Mouse (Mus musculus) liver, embryonic 15.5 days (tissue): ENCODE measurements around the gene Npy4r. TPM values are rescaled to one million over a fixed set of nuclear protein-coding genes. Genes with fewer than 3 reads are reported as not detected.

Source experiments
- ATAC-seq: fragments of 200-750 bp; cut with Nextera tagmentation; 2 replicates; pipeline ENCODE4 v1.8.0; 2017; ENCODE audit warnings: moderate number of reproducible peaks, mild to moderate bottlenecking, moderate library complexity; ENCODE audit not compliant: insufficient read depth
- H3K27ac ChIP-seq: fragments of 300-500 bp; sonication (generic); replicated peaks from 2 replicates; pipeline ENCODE4 v1.5.1; 2015; ENCODE audit warnings: mild to moderate bottlenecking, inconsistent platforms
- H3K27me3 ChIP-seq: fragments of 300-500 bp; sonication (generic); 2 replicates; pipeline ENCODE4 v1.6.1; 2015; ENCODE audit warnings: mild to moderate bottlenecking, inconsistent platforms
- H3K36me3 ChIP-seq: fragments of 300-500 bp; sonication (generic); replicated peaks from 2 replicates; pipeline ENCODE4 v1.6.1; 2015; ENCODE audit warnings: moderate library complexity, mild to moderate bottlenecking, inconsistent platforms
- H3K4me1 ChIP-seq: fragments of 300-500 bp; sonication (generic); replicated peaks from 2 replicates; pipeline ENCODE4 v1.6.1; 2015; ENCODE audit warnings: inconsistent platforms
- H3K4me2 ChIP-seq: fragments of 300-500 bp; sonication (generic); 2 replicates; pipeline ENCODE4 v1.6.1; 2015; ENCODE audit warnings: moderate library complexity, mild to moderate bottlenecking, inconsistent platforms
- H3K4me3 ChIP-seq: fragments of 300-500 bp; sonication (generic); replicated peaks from 2 replicates; pipeline ENCODE4 v1.5.1; 2015; ENCODE audit warnings: mild to moderate bottlenecking, inconsistent platforms
- H3K9ac ChIP-seq: fragments of 300-500 bp; sonication (generic); 2 replicates; pipeline ENCODE4 v1.6.1; 2015; ENCODE audit warnings: moderate library complexity, mild to moderate bottlenecking, inconsistent platforms
- H3K9me3 ChIP-seq: fragments of 300-500 bp; sonication (generic); replicated peaks from 2 replicates; pipeline ENCODE4 v1.6.1; 2016; ENCODE audit warnings: inconsistent platforms
- WGBS: fragments of 180-500 bp; shearing (Covaris S2); methylation state at CpG from one replicate; pipeline ENCODE4 v1.1.7; 2015; ENCODE audit warnings: mixed read lengths; ENCODE audit not compliant: insufficient replicate concordance; 5-methylcytosine and 5-hydroxymethylcytosine counted together
- polyA plus RNA-seq: library from polyadenylated mRNA; unstranded; fragments of >200 nt; fragmentation: Nextera tagmentation; extraction: Ambion mirVana; gene quantifications from 2 replicates; pipeline ENCODE4 v1.2.1, GENCODE M21; 2015

Npy4r gene
- polyA plus RNA-seq, 1 experiment from 2014 or later, result 0.02 TPM

DNA sequence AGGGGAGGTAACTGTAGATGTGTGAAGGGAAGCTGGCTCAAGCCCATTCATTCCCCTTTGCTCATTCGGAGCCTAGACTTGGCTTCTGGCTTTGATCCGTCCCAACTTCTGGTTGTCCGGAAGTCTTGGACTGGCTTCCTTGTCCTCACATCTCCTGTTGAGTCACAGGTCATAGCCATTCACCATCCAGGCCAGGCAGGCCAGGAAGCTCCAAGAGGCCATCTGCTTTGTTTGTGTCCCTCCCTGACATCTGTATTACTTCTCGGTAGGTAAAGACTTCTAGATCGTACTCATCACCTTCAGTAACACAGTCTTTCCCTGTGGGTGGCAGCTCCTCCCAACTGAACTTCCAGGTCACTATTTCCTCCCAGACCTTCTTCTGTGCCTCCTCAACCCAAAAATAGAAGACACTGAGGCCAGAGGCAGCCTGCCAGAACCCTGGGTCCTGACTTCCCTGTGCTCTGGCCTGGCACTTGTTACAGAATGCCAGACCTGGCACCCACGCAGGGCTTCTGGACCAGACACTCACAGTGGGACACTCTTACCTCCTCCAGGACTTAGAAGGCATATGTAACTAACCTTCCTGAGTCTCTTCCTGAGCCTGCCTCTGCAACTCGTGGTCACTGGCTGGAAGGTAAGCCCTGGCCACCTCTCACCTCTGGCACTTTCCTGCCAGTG, 33.1 kb downstream of the Npy4r start:
- H3K27me3 ChIP-seq, result 0 out of 2 replicates have a peak, but pooled peaks cover 3% of the 10 kb centered on the region
- H3K9ac ChIP-seq, result no peak overlapping the region
- no peak for ATAC-seq
- H3K4me2 ChIP-seq, result no peak overlapping the region
- no peak overlapping the region for H3K27ac ChIP-seq
- WGBS, result 56% methylated on average over 7 of the region's 7 CpGs
- no peaks in the 10 kb centered on the region for H3K36me3 ChIP-seq
- no peaks in the 10 kb centered on the region for H3K9me3 ChIP-seq
- no peaks in the 10 kb centered on the region for H3K4me1 ChIP-seq
- H3K4me3 ChIP-seq, result no peak overlapping the region

- Histone ChIP-seq H3K4me1 (no peaks in the 10 kb centered on the region), H3K9ac (no peak overlapping the region), H3K4me2 (no peak overlapping the region), H3K36me3 (no peaks in the 10 kb centered on the region), H3K4me3 (no peak overlapping the region), H3K27me3 (no peaks in the 10 kb centered on the region), H3K9me3 (no peaks in the 10 kb centered on the region), H3K27ac (no peak overlapping the region)
- ATAC-seq, result no peak
- 52% methylated on average over 4 of the region's 4 CpGs for WGBS
Observed at GRCm38 (mm10) chr14:34114311-34114710, 38.0 kb downstream of the Npy4r start.

DNA sequence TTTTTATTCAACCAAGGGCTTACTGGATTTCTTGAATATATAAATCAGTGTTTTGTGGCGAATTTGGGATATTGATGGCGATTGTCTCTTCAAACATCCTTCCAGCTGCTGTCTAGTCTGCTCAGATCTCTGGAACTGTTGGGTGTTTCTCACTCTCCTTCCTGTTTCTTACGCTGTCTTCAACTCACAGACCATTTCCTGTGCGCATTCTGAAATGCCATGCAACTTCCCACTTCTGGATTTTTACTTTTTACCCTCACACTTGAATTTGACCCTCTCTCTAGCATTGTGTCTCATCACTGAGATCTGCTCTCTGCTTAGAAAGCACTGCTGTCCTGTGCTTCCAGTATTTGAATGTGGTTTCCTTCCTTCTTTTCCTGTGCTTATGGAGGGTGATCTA, 44.7 kb downstream of the Npy4r start:
- no peaks in the 10 kb centered on the region for H3K27me3 ChIP-seq
- H3K27ac ChIP-seq, result no peak overlapping the region
- no peak overlapping the region for H3K9ac ChIP-seq
- ATAC-seq, result no peak
- H3K4me1 ChIP-seq, result 0 out of 2 replicates have a peak, but pooled peaks cover 3% of the 10 kb centered on the region
- no peak overlapping the region for H3K4me3 ChIP-seq
- no peaks in the 10 kb centered on the region for H3K36me3 ChIP-seq
- H3K9me3 ChIP-seq, result no peaks in the 10 kb centered on the region
- 21% methylated on average over 4 of the region's 4 CpGs for WGBS
- H3K4me2 ChIP-seq, result no peak overlapping the region

DNA sequence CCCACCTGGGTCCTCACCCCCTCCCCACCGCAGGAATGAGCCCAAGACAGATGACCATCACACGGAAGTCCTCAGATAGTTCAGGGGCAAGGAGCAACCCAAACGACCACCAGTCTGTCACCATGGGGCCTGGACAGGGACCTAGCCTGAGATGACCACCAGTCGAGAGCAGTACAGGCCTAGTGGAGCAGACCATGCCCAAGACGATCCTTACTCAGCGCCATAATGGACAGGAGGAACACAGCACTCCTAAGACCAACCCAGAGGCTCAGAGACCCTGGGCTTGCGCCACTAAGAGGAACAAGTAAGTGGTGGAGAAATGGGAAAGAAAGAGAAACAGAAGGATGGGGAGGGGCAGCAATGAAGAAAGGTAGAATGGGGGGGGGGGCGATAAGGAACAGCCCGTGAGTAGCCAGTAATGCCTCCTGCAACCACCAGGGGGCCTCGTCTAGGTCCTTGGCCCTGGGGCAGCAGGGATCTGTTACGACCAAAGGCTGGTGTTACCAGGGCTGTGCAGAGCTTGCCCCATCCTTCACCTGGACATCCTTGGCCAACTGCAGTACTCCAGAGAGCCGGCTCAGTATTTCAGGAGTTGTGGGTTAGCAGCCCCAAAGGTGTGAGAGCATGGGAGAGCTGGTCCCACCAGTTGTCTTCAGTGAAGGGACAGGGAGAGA, 45.8 kb downstream of the Npy4r start:
- WGBS, result 39% methylated on average over 12 of the region's 12 CpGs

DNA sequence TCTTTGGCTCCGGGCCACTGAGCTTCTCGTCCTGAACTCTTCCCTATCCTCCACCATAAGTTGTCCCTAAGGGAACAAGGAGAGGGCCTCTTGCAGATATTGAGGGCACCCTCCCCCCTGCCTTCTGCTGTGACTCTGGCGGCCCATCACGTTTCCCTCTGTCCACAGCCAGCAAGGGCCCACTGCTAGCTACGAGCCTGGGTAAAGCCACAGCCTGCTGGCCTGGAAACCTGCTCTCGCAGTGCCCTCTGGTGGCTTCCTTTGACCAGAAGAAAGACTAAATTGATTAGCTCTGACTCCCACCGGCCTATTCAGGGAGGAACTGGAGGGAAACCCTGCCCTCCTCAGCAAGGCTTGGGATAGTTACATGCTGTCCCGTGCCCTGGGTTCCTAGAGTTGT, 47.4 kb downstream of the Npy4r start:
- no peak for ATAC-seq

More for the DNA sequence above, 45.8 kb downstream of the Npy4r start:
- Histone ChIP-seq H3K4me2 (no peak overlapping the region), H3K27me3 (no peaks in the 10 kb centered on the region), H3K27ac (no peak overlapping the region), H3K36me3 (no peaks in the 10 kb centered on the region), H3K9ac (no peak overlapping the region), H3K4me3 (no peak overlapping the region), H3K9me3 (no peaks in the 10 kb centered on the region), H3K4me1 (0 out of 2 replicates have a peak, but pooled peaks cover 3% of the 10 kb centered on the region)
- no peak for ATAC-seq

DNA sequence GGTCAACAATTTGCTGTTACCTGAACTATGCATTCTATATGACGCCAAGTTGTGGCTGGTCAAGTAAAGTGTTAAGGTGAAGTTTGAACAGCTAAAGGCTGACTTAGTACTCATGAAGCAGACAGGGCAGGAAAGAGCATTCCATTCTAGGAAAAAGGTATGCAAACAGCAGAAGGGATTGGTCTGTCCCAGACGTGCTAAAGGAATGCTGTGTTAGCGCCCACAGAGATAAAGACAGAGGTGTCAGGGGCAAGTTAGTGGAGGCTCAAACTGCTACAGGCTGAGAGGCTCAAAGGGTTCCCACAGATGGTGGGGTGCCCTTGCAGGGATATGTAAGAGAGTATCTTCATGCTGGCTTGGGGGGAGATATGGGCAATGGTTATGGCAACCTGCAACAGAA, 48.4 kb downstream of the Npy4r start:
- H3K27me3 ChIP-seq, result no peaks in the 10 kb centered on the region
- no peak overlapping the region for H3K4me2 ChIP-seq
- no peaks in the 10 kb centered on the region for H3K9me3 ChIP-seq
- H3K4me3 ChIP-seq, result no peak overlapping the region
- H3K36me3 ChIP-seq, result no peaks in the 10 kb centered on the region
- 49% methylated on average over 3 of the region's 3 CpGs for WGBS
- no peak overlapping the region for H3K9ac ChIP-seq
- H3K27ac ChIP-seq, result no peak overlapping the region
- no peak for ATAC-seq
- H3K4me1 ChIP-seq, result 0 out of 2 replicates have a peak, but pooled peaks cover 3% of the 10 kb centered on the region

More for the DNA sequence above, 47.4 kb downstream of the Npy4r start:
- Histone ChIP-seq H3K36me3 (no peaks in the 10 kb centered on the region), H3K4me3 (no peak overlapping the region), H3K9me3 (no peaks in the 10 kb centered on the region), H3K9ac (no peak overlapping the region), H3K27me3 (no peaks in the 10 kb centered on the region), H3K4me1 (0 out of 2 replicates have a peak, but pooled peaks cover 3% of the 10 kb centered on the region), H3K4me2 (no peak overlapping the region), H3K27ac (no peak overlapping the region)
- 20% methylated on average over 8 of the region's 8 CpGs for WGBS

- Histone ChIP-seq H3K4me2 (no peak within 1 kb of the TSS), H3K27ac (no peak within 1 kb of the TSS), H3K36me3 (no peaks in the 10 kb centered on the region), H3K9me3 (no peaks in the 10 kb centered on the region), H3K27me3 (no peaks in the 10 kb centered on the region), H3K4me1 (0 out of 2 replicates have a peak, but pooled peaks cover 3% of the 10 kb centered on the region), H3K9ac (no peak within 1 kb of the TSS), H3K4me3 (no peak within 1 kb of the TSS)
- WGBS, result 57% methylated on average over 5 of the region's 5 CpGs
- no peak for ATAC-seq
Observed at GRCm38 (mm10) chr14:34102601-34103000, 49.7 kb downstream of the Npy4r start, which contains the start of gene A630023A22Rik. Gene A630023A22Rik, minus strand, starts transcription at chr14:34102754.

DNA sequence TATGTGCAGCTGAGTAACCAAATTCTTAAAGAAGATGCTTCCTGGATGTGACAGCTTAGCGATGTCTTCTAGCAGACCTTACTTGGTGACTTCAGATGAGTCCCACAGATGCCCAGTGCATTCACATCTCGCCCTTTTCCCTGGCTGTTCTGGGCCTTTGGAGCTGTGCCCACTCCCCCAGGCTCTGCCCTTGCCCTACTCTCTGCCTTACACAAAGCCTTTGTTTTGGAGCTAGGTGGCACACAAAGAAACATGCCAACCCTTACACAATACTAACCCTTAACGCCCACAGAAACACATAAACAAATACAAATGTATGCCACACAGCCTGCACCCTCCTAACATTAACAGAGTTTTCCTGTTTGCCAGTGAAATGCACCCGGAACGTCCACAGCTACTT, 56.1 kb downstream of the Npy4r start:
- ATAC-seq, result no peak
- Histone ChIP-seq H3K9ac (no peak overlapping the region), H3K4me3 (no peak overlapping the region), H3K4me1 (no peaks in the 10 kb centered on the region), H3K36me3 (no peaks in the 10 kb centered on the region), H3K27ac (no peak overlapping the region), H3K4me2 (no peak overlapping the region), H3K9me3 (no peaks in the 10 kb centered on the region), H3K27me3 (no peaks in the 10 kb centered on the region)
- 56% methylated on average over 5 of the region's 5 CpGs for WGBS

Other genes with a start within 250 kb of the Npy4r start
- 5.6 and 6.4 TPM in 2 replicates for gene Gdf10, start 228.9 kb downstream of the Npy4r start, polyA plus RNA-seq
- gene Gdf2, start 211.4 kb downstream of the Npy4r start, polyA plus RNA-seq, result 9.1 and 9.7 TPM in 2 replicates
- 0.06 and 0.07 TPM in 2 replicates for gene Rbp3, start 198.5 kb downstream of the Npy4r start, polyA plus RNA-seq
- gene Zfp488, start 173.7 kb downstream of the Npy4r start, polyA plus RNA-seq, result not detected in 2 replicates
- not detected in 2 replicates for gene Gm30083, start 137.3 kb downstream of the Npy4r start, polyA plus RNA-seq
- not detected in 2 replicates for gene Gm5460, start 135.7 kb downstream of the Npy4r start, polyA plus RNA-seq
- gene Antxrl, start 99.8 kb downstream of the Npy4r start, polyA plus RNA-seq, result not detected in 2 replicates
- 0.14 and 0.16 TPM in 2 replicates for gene Anxa8, start 66.5 kb downstream of the Npy4r start, polyA plus RNA-seq
- not detected in 2 replicates for gene A630023A22Rik, start 49.7 kb downstream of the Npy4r start, polyA plus RNA-seq
- 0.05 and 0.08 TPM in 2 replicates for gene Gprin2, start 49.2 kb upstream of the Npy4r start, polyA plus RNA-seq
- 0.43 and 0.44 TPM in 2 replicates for gene Syt15, start 67.1 kb upstream of the Npy4r start, polyA plus RNA-seq
- gene Shld2, start 158.0 kb upstream of the Npy4r start, polyA plus RNA-seq, result 7.1 and 8.4 TPM in 2 replicates
- 142 and 159 TPM in 2 replicates for gene Glud1, start 158.2 kb upstream of the Npy4r start, polyA plus RNA-seq
- 0.25 and 0.33 TPM in 2 replicates for gene Fam25c, start 202.9 kb upstream of the Npy4r start, polyA plus RNA-seq
- gene Sncg, start 222.3 kb upstream of the Npy4r start, polyA plus RNA-seq, result 0.21 and 0.41 TPM in 2 replicates
- 2.6 and 2.8 TPM in 2 replicates for gene Mmrn2, start 223.0 kb upstream of the Npy4r start, polyA plus RNA-seq